Mouse (Mus musculus) urinary bladder, postnatal 14 days (tissue): ENCODE data around the gene Gm10778.
"Not testable (repeated sequence)": the region's sequence is repeated elsewhere in the genome, so short reads cannot be mapped to it uniquely, and the experiment has no call there.

Experiments
- DNase-seq: peaks from one replicate; pipeline ENCODE4 v3.0.0; 2021; ENCODE audit warnings: low spot score

Gene Gm10778

DNA sequence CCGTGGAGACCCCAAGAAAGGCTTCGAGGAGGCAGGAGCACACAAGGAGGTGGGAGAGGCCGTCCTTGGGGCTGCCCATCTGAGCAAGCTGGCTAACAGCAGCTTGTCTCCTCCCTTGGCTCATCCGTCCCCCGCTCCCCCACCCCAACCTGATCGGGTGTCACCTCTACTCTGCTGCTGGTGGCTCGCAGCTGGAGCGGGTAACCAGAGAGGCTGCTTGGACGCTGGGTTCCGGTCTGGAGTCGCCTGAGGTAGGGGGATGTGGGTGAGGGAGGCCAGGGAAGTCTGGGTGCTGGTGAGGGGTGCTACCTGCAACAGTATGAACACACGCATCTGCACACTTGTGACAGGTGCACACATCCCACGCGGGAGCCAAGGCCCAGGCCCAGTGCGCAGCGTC, 20.5 kb upstream of the Gm10778 start, which contains the start of gene Ankrd24:
TSS of gene Ankrd24 (plus strand) at position 151 of the 400 bp plus-strand sequence.
- no peak for DNase-seq

DNA sequence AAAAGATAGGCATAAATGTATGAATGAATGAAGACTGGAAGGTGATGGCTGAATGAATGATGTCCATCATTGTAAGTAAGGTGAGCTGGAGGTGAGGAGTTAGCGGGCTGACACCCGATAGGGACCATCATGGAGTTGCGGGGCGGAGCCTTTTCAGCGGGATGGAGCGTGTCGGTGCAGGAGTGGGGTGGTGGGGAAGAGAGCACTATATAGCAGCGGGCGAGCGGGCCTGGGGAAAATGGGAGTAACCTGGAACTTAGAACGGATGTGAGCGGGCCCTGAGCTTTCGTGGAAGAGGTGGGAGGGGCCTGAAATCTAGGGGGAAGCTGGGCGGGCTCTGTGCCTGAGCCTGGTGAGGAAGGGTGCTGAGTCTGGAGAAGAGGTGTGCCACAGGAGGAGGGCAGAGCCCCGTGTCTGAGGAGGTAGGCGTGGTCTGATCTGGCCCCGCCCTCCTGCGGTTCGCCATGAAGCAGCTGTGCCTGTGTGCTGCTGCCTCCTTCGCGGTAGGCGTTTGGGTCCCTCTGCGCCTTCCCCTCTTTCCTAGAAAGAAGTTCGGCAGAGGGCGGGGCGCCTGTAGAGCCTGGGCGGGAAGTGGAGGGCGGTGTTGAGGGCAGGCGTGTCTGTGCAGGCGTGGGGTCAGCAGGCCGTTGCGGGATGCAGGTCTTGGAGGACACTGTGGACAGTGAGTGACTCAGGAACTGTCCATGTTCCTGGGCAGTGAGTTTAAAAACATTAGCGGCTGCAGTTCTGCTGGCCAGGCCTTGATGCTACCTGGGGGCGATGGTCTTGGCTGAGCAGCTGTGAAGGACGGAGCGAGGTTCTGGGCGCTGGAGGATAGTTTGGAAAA, 15.4 kb upstream of the Gm10778 start:
- DNase-seq, result peak; percentile 90

DNA sequence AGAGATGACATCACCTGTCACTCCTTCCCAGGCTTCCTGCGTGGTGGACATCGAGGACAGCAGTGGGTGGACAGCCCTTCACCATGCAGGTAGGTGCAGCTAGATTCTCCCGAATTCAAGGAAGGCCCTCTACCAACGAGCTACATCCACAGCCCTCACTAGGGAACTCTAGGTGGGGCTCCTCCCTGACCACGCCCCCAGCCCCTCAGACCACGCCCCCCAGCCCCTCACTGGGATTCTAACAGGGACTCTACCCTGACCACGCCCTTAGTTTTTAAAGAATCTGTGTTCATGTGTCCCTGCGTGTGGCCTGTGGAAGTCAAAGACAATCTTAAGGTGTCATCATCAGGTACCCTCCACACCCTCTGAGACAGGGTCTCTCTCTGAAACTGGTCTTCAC, 12.5 kb upstream of the Gm10778 start:
- DNase-seq, result no peak

DNA sequence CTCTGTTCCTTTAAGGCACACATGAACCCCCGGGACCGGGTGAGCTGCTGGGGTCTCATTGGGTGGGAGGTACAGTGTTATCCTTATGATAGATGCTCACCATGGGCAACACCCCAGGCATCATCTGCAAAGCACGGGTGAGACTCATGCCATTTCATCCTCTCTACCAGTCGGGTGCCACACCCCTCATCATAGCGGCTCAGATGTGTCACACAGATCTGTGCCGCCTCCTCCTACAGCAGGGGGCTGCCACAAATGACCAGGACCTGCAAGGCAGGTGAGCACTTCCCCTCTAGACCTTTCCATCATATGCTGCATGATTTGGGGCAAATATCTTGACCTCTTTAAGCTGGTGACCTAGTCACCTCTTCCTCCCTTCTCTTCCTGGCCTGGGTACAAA, 10.8 kb upstream of the Gm10778 start:
- no peak for DNase-seq

DNA sequence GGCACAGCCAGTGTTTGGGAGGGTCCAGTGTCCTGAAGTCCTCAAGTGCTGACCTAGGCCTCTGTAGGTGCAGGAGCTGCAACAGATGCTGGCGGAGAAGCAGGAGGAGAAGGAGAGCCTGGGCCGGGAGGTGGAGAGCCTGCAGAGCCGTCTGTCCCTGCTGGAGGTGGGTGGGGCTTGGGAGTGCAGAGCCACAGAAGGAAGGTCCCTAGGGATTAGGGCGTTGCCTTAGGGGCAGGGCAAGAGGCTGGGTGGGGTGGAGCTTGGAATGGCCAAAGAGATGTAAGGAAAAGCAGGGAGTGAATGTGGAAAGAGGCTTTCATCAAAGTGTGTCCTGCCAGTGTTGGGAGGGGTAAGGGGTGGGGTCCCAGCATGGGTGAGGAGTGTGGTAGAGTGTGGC, 8.0 kb upstream of the Gm10778 start:
- not testable (repeated sequence) for DNase-seq

DNA sequence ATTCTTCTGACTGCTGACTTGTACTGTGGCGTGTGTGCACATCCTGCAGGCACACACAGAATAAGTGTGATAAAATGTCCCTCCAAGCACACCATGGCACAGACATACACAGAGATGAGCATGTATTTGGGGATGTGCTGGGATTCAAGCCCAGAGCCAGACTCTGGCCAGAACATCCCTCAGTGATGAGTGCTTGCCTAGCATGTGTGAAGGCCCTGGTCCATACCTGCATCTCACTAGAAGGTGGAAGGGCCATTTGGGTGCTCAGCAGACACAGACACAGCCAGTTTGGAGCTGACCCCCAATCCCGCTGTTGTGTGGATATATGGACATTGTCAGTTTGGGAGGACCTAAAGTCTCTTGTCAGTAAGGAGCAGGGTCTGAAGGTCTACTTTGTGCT, 7.3 kb upstream of the Gm10778 start:
- no peak for DNase-seq

DNA sequence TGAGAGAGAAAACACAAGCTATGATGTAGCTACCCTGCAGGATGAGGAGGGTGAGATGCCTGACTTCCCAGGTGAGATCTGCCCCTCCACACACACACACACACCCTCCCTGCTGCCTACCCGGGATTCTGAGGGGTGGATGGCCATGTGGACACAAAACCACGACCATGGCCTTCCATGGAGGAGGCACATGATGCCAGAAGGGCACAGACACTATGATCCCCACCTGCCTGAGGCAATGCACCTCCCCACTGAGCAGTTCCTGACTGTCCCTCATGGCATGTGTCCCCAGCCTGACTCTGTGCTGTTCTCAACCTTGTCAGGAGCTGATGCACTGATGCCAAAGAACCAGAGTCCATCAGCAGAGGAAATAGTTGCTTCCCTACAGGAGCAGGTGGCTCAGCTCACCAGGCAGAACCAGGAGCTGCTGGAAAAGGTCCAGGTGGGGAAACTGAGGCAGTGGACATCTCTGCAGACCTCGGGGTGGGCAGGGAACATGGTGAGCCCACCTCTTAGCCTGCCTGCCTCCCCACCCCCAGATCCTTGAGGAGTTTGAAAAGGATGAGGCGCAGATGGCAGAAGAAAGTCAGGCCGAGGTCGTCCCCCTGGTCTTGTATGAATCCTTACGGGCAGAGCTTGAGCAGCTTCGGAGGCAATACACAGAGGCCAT, 6.7 kb upstream of the Gm10778 start:
- no peak for DNase-seq

DNA sequence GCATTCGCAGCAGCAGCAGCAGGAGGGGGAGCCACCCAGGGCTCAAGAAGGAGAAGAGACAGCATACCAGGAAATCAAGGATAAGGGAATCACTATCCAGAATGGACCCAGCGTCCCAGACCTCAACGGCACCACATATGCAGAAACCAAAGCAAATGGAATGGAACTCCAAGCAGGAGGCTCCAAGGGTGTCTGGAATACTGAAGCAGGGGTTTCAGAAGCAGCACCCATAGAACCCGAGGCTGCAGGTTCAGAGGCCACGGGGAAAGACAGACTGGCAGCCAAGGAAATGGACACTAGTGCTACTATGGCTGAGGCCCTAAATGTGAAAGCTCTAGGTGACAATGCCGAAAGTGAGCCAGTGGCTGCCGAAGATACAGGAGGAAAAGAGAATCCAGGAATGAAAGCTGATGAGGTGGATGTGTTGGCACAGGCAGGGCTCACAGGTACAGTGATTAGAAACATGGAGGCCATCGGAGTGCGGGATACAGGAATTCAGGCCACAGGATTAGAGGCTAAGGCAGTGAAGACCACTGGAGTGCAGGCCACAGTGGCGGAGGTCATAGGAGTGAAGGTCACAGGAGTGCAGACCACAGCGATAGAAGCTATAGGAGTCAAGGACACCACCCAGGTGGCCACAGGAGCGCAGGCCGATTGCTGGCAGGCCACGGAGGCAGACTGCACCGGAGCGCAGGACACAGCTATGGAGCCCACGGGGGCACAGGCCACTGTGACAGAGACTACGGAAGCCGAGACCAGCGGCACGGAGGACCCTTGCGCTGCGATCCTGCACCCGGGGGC, 6.0 kb upstream of the Gm10778 start:
- DNase-seq, result no peak

DNA sequence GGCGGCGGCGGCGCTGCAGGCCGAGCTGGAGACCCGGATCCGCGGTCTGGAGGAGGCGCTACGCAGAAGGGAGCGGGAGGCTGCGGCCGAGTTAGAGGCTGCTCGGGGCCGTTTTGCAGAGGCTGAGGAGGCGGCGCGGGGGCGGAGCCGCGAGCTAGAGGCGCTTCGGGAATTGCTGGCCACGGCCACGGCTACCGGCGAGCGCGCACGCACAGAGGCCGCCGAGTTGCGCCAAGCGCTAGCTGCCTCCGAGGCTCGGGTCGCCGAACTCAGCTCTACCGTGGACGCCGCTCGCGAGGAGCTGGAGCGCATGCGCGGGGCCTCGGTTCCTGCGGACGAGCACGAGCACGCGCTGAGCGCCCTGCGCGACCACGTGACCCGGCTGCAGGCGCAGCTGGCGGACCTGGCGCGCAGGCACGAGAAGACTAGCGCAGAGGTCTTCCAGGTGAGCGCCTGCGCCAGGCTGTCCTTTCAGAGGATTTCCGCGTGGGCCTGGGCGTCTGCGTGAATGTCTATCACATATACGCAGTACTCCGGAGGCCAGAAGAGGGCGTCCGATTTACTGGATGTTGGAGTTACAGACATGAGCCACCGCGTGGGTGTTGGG, 5.3 kb upstream of the Gm10778 start:
- peak; percentile 96 for DNase-seq

DNA sequence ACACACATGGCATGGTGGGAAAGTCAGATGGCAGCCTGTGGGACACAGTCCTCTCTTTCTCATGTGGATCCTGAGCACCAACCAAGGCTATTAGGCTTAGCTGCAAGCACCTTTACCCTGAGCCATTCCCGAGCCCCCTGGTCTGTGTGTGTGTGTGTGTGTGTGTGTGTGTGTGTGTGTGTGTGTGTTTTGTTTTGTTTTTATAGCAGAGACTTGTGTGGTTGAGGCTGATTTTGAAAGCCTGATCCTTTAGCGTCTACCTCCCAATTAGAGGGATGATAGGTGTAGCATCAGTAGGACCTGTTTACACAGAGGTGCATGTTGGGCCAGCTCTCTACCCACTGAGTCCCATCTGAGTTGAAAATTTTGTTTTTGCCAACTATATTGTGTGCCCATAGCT, 4.7 kb upstream of the Gm10778 start:
- no peak for DNase-seq

DNA sequence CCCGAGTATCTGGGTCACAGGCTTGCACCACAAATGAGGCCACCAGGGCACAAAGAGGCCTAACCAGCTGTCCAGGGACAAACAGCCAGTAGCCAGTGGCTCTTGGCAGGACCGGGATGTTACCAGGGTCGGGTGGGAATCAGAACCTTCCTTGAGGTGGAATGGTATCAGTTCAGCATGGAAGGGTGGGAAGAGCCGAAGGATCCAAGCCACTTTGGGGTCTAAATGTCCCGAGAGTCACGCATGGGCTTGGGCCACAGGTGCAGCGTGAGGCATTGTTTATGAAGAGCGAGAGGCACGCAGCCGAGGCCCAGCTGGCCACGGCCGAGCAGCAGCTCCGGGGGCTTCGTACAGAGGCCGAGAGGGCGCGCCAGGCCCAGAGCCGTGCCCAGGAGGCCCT, 4.1 kb upstream of the Gm10778 start:
- DNase-seq, result no peak

DNA sequence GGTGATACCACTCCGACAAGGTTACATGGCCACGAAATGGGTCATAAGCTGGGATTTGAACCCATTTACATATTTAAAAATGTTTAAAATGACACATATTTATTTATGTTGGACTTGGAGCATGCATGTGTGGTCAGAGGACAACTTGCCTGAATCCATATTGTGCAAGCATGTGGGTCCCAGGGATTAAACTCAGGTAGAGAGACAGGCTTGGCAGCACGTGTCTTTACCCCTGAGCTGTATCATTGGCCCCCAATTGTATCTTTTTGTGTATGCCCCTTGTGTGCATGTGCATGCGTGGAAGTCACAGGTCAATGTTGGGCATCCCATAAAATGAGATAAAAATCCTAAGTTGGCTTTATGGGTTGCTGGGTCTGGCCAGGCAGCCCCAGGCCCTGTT, 3.5 kb upstream of the Gm10778 start:
- DNase-seq, result no peak

DNA sequence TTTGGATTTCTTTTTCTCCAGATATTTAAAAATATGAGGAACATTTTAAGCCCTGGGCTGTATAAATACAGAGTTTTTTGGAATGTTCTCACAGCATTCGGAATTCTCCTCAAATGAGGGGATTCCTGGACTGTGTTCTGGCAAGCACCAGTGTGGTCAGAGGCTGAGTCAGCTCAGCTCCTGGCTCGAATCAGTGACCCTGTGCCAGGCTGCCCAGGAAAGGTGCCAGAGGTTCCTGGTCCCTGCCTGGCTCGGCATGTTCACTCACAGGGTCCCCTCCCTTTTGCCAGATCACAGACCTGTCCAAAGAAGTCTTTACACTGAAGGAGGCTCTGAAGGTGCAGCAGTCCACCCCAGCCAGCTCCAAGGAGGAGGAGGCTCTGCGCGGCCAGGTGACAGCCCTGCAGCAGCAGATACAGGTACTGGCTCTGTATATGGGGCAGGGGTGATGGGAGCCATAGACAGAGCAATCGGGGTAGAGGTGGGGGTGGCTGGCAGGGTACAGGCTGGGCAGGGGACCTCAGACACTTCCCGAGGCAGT, 2.8 kb upstream of the Gm10778 start:
- DNase-seq, result no peak

DNA sequence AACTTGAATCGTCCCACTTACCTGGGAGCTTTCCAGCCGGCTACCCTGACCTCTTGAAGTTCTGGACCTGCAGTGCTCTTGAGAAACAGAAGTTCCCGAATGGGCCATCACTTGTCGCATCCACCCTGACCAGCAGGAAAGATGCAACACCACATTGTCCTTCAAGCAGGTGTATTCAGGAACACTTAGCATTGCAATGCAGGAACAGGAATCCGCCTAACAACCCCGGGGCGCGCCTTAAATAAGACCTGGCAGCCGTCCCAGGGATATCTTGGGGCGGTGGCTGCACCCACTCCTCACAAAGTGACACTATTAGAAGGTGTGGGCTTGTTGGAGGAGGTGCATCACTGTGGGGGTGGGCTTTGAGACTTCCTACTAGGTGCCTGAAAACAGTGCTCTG, 6.3 kb downstream of the Gm10778 start:
- DNase-seq, result no peak

DNA sequence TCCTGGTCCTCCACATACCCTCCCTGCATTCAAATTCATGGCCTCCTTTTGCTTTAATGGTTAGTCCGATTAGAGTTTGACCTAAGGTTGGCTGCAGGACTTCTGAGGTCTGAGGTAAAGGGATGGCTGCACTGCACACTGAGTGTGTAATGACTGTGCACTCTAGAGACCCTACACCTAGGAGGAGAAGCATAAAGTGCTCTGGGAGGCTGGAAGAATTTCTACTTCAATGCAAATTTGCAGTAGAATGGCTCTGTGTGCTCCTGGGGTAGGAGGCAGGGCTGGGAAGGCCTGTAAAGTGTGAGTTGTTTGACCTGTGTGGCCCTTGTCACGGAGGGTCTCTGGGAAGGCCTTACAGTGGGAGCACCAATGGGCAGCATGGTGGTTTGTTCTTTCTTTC, 7.3 kb downstream of the Gm10778 start:
- no peak for DNase-seq

DNA sequence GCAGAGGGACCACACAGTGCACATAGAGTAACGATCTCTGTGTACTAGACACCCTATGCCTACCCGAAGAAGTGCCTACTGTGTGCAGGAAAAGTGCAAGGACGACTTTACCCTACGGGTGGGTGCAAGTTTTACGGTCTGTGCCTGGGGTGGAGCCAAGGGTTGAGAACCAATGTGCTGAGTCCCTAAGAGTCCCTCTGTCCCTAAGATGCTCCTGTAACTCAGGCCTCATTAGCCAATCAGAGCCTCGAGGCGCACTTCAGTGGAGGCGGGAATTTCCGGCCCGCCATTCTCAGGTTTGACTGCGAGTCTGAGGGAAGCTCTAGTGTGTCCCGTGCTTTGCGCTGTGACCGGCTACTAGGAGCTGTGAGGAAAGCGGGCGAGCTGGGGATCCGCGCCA, 38.3 kb downstream of the Gm10778 start:
- DNase-seq, result not testable (repeated sequence)

DNA sequence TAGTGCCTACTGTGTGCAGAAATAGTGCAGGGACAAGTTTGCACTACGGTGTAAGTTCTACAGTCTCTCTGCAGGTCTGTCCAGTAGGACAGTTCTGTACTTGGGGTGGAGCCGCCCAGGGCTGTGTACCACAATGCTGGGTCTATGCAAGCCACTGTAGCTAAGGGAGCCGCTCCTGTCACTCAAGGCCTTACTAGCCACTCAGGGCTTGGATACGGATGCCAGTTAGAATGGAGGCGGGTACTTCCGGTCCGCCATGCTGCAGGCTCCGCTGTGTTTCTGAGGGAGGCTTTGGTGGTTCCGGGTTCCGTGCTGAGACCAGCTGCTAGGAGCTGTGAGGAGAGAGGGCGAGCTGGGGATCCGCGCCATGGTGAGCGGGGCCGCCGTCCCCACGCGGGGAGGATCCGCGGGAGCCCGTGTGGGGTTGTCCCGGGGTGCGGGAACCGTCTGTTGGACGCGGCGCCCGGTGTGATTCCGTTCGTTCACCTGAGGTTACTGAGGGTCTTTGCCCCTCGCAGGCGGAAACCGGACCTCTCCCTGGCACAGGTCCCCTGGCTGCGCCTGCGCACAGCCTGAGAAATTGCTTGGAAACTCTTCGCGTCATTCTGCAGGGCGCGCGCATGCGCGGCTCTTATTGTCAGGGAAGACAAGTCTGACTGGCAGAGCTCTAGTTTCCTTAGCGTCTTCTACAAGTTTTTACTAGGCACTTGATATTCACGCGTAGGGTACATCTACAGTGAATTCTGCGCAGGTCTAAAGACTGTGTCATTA, 55.9 kb downstream of the Gm10778 start, which contains the start of gene Zfp433:
TSS of gene Zfp433 (plus strand) at position 295 of the 771 bp plus-strand sequence.
- DNase-seq, result not testable (repeated sequence)
